Mouse (Mus musculus) frontal cortex, adult (tissue): ENCODE measurements around the gene Olfr1047.
"Not testable (repeated sequence)": the region's sequence is repeated elsewhere in the genome, so short reads cannot be mapped to it uniquely, and the experiment has no call there.

Experiments used
- ATAC-seq: cut with Nextera tagmentation; 2 replicates; pipeline ENCODE4 v1.9.2; 2017; ENCODE audit warnings: mild to moderate bottlenecking, moderate library complexity, mixed read lengths; ENCODE audit not compliant: low TSS enrichment

Gene Olfr1047

GRCm38 (mm10) chr2:86231301-86231700 lies at the start of gene Olfr1047:
Gene Olfr1047, minus strand, starts transcription at chr2:86231401.
- no peak for ATAC-seq

- ATAC-seq = not testable (repeated sequence)
Observed at GRCm38 (mm10) chr2:86278988-86279387, 47.8 kb upstream of the Olfr1047 start, which contains the start of gene Olfr1051. Gene Olfr1051, minus strand, starts transcription at chr2:86279088.

- not testable (repeated sequence) for ATAC-seq
Observed at GRCm38 (mm10) chr2:86258228-86258627, 27.0 kb upstream of the Olfr1047 start, which contains the start of gene Olfr1049. Gene Olfr1049, minus strand, starts transcription at chr2:86258328.

GRCm38 (mm10) chr2:86240189-86240588 lies 9.0 kb upstream of the Olfr1047 start, which contains the start of gene Olfr1048:
Gene Olfr1048, minus strand, starts transcription at chr2:86240289.
- no peak for ATAC-seq

GRCm38 (mm10) chr2:86219214-86219613 lies 12.0 kb downstream of the Olfr1047 start, which contains the start of gene Olfr1046:
Gene Olfr1046, minus strand, starts transcription at chr2:86219314.
- ATAC-seq = no peak

GRCm38 (mm10) chr2:86202909-86203308 lies 28.3 kb downstream of the Olfr1047 start, which contains the start of gene Olfr1045:
Gene Olfr1045, minus strand, starts transcription at chr2:86203009.
- ATAC-seq = no peak

- no peak for ATAC-seq
Observed at GRCm38 (mm10) chr2:86195863-86196262, 35.3 kb downstream of the Olfr1047 start.

- ATAC-seq = no peak
Observed at GRCm38 (mm10) chr2:86185583-86185982, 45.6 kb downstream of the Olfr1047 start, which contains the start of gene Olfr52. Gene Olfr52, minus strand, starts transcription at chr2:86185683.

GRCm38 (mm10) chr2:86179950-86180349 lies 51.3 kb downstream of the Olfr1047 start:
- ATAC-seq = no peak

- no peak for ATAC-seq
Observed at GRCm38 (mm10) chr2:86177720-86178119, 53.5 kb downstream of the Olfr1047 start, which contains the start of gene Olfr1044. Gene Olfr1044, minus strand, starts transcription at chr2:86177820.
